Mouse (Mus musculus) layer of hippocampus, adult 2 months (tissue): ENCODE measurements around the gene Ak5. TPM values are rescaled to one million over a fixed set of nuclear protein-coding genes. Genes with fewer than 3 reads are reported as not detected.
A peak's percentile ranks its signal among the peaks of the same experiment; 100 is the strongest.

ENCODE experiments used
- DNase-seq, 2 experiments: peaks; one replicate each; pipeline ENCODE4 v3.0.0; 2022; ENCODE audit warnings: low spot score in 2 of 2
- H3K27ac ChIP-seq: fragments of 200-600 bp; 2 replicates; pipeline ENCODE4 v1.8.1; 2022
- H3K4me3 ChIP-seq: fragments of 200-600 bp; 2 replicates; pipeline ENCODE4 v1.8.1; 2022; ENCODE audit warnings: mild to moderate bottlenecking
- CTCF ChIP-seq: fragments of 200-600 bp; conservative IDR thresholded peaks from 2 replicates; pipeline ENCODE4 v1.8.1; 2022; ENCODE audit warnings: antibody characterized with exemption, mild to moderate bottlenecking, moderate library complexity
- total RNA-seq, 2 experiments: library from RNA; stranded (reverse); gene quantifications; 2 replicates each; pipeline ENCODE4 v1.2.3; 2021

Gene Ak5
- total RNA-seq, 2 experiments from 2014 or later: 245 to 266 TPM

DNA sequence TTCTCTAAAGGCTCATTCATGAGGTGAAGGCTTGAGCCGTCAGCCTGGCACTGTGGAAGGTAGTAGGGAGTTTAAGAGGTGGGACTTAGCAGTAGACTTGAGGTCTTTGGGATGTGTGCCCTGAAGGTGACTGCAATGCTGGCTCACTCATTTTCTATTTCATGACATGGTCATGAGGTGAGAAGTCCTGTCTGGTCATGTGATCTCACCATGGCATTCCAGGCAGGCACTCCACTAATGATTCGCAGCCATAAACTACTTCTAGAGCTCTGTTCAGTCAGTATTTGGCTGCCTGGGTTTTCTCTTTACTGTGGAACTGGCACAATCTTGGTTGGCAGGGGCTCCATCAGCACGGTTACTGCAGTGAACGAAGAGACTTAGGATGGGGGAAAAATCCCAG is 179.2 kb downstream of the Ak5 start:
- no peak for TF ChIP-seq CTCF
- H3K4me3 ChIP-seq: no peak overlapping the region
- H3K27ac ChIP-seq: no peak overlapping the region
- no peak for DNase-seq

DNA sequence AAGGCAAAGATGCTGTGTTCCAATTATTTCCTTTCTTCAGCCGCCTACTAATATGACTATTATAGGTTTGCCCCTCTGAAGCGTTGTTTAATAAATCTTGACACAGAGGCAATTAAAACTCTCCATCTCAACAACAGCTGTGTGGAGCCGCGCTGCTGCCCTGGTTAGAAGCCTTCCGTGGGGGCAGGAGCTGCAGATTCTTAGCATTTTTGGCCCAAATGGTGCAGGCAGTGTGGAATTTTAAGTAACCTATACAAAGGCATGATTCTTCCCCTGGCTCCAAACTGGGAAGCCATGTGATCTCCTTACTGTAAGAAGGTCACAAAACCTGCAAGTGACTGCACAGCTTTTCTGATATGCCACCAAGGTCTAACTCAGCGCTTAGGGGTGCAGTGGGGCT is 184.0 kb downstream of the Ak5 start:
- TF ChIP-seq CTCF: no peak
- peak overlapping the region; percentile 57; the same call in 1 of the 2 replicates for H3K27ac ChIP-seq

DNA sequence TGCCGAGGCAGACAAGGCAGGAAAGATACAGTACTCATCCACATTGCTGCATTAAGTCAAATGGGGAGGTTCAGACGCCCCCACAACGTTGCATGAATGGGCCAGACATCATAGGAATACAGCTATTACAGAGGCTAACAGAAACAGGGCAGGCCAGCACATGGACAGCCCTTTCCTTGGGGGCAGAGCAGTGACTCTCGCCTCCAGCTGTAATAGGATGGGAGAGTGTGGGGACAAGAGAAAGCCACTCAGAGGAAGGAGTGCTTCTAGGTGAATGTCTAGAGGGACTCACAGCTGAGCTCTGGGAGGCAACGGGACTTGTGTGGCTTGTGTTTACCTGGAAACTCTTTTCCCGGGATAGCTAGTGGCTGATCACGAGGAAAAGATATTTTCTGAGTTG is 184.4 kb downstream of the Ak5 start:
- Histone ChIP-seq H3K27ac (peak overlapping the region; percentile 57; the same call in 1 of the 2 replicates), H3K4me3 (no peak overlapping the region)
- DNase-seq: no peak
- no peak for TF ChIP-seq CTCF

More for the DNA sequence above, 184.0 kb downstream of the Ak5 start:
- DNase-seq: no peak
- H3K4me3 ChIP-seq: no peak overlapping the region

DNA sequence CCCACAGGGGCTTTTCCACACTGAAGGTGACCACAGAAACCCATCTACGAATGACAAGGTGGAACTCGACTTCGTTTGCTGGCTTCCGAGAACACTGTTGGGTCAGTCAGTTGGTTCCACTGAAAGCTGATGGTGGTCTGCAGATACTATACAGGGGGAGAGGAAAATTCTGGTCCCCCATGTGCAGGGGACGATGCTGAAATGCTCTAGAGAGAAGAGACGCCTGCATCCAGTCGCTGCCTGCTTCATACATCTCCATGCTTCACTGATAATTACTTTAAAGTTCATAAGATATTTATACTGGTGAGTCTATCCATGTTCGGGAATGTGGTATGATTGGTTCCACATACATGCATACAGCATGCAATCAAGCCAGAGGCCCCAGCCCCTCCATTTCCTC is 186.0 kb downstream of the Ak5 start:
- no peak overlapping the region for H3K27ac ChIP-seq
- no peak for DNase-seq
- no peak overlapping the region for H3K4me3 ChIP-seq
- TF ChIP-seq CTCF: no peak

DNA sequence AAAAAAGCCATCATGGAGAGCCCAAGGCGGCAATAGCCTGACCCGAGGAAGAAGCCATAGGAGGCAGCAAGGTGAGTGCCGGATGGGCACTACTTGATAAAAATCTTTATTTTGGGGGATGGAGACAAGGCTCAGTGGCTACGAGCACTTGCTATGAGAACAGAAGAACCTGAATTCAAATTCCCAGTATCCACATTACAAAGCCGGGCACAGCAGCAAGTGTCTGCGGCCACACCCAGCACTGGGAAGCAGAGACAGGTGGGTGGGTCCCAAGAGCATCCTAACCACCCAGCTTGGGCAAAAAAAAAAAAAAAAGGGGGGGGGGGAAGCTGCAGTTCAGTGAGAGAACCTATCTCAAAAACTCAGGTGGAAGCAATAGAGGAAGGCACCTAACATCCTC is 187.8 kb downstream of the Ak5 start:
- TF ChIP-seq CTCF: no peak
- H3K27ac ChIP-seq: no peak overlapping the region
- no peak for DNase-seq
- no peak overlapping the region for H3K4me3 ChIP-seq

DNA sequence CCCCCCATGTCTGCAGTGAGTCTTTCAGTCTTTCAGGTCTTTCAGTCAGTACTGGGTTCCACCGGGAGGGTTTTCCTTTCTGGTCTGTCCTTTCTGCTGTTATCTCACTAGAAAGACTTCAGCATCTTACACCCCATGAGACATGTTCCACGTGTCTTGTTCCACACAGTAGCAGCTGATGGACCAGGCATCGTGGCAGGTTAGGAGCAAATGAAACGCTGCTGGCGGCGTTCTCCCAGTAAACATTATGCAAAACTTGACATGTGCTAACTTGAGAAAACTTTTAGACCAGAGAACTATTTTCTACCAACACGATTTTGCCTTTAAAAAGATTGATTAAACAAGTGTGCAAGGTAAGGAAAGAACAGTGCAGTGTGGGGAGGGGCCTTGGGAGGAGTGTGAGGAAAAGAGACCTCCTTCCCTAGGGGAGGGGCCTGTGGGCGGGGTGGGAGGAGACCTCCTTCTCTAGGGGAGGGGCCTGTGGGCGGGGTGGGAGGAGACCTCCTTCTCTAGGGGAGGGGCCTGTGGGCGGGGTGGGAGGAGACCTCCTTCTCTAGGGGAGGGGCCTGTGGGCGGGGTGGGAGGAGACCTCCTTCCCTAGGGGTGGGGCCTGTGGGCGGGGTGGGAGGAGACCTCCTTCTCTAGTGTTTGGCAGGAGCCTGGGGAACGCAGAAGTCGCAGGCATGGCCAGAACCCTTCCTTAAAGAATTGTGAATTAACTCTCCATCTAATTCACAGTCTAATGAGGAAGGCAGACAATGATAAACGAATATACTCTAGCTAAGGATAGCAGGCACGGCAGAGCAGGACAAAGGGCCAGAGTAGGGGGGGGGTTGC is 189.3 kb downstream of the Ak5 start:
- DNase-seq: no peak
- Histone ChIP-seq H3K4me3 (peak overlapping the region; percentile 44), H3K27ac (peak overlapping the region; percentile 75; the same call in 1 of the 2 replicates)
- no peak for TF ChIP-seq CTCF

DNA sequence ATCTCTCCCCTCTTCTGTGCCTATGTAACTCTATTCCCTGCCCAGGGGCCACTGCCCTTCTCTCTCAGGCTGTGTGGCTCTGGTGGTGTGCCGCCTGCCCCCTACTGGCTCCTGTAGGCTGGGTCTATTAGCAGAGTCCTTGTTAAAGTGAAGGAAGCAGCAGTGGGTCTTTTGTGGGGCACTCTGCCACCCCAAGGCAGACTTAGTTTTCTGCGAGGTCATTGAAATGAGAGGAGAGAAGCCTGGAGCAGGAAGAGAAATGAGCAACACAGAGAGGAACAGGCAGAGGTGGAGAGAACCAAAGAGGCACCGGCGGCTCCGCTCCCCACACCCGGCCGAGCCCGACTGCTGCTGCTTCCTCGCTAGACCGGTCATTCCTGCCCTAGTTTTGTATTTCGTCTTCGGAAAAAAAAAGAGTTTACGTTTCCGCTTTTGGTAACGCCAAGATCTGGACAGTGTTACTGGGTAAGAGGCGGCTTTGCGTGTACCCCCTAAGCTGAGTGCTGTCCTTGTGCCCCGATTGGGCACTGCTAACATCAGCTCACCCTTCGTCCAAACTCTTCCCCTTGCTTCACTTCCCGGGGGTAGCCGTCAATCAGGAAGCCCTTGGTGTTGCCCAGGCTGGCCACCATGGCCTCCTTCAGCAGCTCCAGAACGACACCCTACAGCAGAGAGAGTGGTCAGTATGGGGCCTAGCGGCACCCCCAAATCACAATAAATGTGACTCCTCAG is 190.2 kb downstream of the Ak5 start:
- peak; percentile 82 for TF ChIP-seq CTCF
- DNase-seq: no peak
- H3K27ac ChIP-seq: peak overlapping the region; percentile 75
- H3K4me3 ChIP-seq: peak overlapping the region; percentile 44

DNA sequence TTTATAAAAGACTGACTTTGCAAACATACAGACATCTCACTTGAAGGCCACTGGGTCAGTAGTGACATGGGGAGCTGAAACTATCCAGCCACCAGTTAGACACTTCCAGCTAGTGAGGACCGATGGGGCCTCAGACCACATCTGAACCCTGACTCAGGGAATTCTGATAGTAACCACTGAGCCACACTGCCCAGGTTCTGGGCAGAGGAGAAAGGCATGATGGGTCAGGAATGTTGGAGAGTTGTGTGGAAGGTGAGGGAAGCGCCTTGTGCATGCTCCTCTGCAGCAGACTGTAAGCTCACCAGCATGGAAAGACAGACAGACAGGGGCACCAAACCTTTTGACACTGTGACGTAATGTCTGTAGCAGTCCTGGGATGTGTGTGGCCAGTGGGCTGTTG is 192.3 kb downstream of the Ak5 start:
- TF ChIP-seq CTCF: no peak
- DNase-seq: no peak
- Histone ChIP-seq H3K27ac (no peak overlapping the region), H3K4me3 (no peak overlapping the region)

DNA sequence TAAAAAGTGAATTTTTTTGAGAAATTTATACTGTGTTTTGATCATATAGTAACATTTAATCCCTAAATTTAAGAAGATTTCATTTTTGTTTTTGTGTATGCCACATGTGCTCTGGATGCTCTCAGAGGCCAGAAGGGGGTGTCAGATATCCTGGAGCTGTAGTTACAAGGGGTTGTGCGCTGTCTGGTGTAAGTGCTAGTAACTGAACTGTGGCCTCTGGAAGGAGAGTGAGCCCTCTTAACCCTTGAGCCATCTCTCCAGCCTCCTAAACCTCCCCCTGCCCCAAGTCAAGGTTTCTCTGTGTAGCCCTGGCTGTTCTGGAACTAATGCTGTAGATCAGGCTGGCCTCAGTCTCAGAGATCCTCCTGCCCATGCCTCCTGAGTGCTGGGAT is 192.9 kb downstream of the Ak5 start:
- H3K27ac ChIP-seq: no peak overlapping the region
- H3K4me3 ChIP-seq: no peak overlapping the region
- DNase-seq: no peak
- TF ChIP-seq CTCF: no peak

DNA sequence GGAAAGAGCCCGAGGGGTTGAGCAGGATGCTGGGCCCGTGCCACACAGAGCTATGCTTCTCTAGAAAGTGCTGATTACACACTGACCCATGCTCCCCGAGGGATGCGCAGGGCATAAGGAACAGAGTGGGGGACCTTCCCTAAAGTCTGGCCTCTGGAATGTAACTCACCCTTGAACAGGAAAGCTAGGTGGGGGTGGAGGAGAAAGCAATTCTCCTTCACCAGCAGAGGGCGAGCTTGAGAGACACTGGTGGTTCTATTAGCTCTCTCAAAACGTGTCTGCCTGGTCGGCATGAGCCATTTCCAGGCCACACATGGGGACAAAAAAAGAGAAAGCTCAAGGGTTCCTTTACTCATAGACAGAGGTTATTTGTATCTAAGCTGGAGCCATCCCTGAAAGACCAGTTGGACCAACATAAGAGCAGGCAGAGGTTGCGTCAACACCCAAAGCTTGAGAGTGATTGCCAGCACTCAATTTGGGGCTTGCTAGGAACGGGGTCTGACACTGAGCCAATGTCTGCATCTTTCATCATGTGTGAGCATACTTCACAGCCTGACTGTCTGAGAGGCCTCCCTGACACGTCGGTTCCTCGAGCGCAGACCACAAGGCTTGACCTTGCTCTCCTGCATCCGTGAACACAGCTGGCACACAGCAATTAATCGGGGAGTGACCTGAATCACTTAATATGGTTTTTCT is 193.4 kb downstream of the Ak5 start:
- DNase-seq: peak; percentile 56 to 70
- Histone ChIP-seq H3K4me3 (no peak overlapping the region), H3K27ac (no peak overlapping the region)
- TF ChIP-seq CTCF: peak; percentile 83

DNA sequence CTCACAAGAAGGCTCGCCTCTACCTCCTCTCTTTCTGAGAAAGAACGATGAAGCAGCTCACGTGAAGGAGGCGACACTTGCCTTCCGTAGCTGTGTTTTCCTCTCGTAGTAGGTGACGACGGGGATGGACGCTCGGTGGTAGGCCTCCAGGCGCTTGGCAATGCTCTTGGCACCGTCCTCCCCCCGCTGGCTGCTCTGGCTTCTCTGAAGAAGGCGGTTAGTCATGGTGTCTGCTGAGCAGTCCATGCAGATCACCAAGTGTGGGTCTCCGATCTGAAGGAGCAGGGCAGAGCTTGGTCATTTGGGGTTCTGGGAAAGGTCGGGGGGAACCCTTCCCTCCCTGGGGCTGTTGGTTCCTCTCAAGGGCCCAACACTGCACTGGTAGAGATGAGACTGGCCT is 195.5 kb downstream of the Ak5 start:
- H3K4me3 ChIP-seq: no peak overlapping the region
- no peak for TF ChIP-seq CTCF
- no peak for DNase-seq
- H3K27ac ChIP-seq: no peak overlapping the region

DNA sequence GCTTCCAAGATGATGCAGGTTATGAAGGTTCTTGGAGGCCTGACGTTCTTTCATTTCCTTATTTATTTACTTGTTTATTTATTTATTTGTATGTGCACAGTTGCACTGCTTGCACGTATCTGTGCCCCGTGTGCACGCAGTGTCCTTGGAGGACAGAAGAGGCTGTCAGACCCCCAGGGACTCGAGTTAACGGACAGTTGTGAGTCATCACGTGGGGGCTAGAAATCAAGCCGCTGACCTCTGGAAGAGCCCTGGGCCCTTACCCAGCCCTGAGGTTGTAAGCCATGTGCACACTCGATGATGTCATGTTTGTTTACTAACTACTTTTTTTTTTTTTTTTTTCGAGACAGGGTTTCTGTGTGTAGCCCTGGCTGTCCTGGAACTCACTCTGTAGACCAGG is 197.8 kb downstream of the Ak5 start:
- H3K27ac ChIP-seq: no peak overlapping the region
- no peak for TF ChIP-seq CTCF
- no peak overlapping the region for H3K4me3 ChIP-seq
- DNase-seq: no peak
